Mouse (Mus musculus): Measurements from ENCODE around the gene Cep170.
"Not testable (repeated sequence)": the region's sequence is repeated elsewhere in the genome, so short reads cannot be mapped to it uniquely, and the experiment has no call there.

Cep170 gene

DNA sequence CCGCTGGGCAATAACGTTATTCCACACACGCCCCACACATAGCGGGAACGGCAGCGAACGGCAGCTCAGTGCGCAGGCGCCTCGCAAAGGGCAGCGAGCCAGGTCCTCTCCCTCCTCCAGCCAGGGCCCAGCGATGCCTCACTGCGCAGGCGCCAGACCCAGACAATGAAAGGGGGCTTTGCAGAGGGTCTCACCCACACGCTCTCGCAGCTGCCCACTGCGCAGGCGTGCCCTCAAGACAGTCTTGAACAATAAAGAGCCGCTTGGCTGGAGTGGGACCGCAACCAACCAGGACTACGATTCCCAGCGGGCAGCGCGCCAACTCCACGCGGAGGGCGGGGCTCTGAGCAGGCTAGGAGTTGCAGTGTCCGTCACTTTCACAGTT is at the start of gene Cep170:
Gene Cep170, minus strand, starts transcription at position 32 of the 385 bp plus-strand sequence.
- DNase-seq (ENCODE audit: low spot score in 2 of 2) = peak; percentile 87 to 88

DNA sequence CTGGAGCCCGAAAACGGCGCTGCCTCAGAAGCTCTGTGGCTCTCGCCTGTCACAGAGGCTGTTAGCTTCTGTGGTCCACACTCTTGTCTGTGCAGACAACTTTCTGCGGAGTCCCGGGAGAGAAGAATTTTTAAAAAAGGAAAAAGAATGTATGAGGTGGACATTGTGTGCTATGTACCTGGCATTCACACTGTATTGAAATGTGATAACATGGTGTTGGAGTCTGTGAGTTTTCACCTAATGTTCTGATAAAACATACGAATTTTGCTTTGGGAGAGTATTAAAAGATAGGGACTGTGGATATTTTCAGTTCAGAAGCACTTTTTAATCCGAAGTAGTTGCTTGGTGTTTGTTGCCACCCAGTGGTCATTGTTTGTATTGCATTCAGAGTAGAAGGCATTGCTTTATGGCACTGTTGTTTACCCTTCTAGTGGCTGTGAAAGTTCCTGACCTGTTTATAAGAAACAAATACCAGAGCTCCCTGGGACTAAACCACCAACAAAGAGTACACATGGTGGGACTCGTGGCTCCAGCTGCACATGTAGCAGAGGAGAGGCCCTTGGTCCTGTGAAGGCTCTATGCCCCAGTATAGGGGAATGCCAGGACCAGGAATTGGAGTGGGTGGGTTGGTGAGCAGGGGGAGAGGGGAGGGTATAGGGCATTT is 48.2 kb upstream of the Cep170 start:
- peak; percentile 44 to 65 for DNase-seq (ENCODE audit: low spot score in 2 of 2)

DNA sequence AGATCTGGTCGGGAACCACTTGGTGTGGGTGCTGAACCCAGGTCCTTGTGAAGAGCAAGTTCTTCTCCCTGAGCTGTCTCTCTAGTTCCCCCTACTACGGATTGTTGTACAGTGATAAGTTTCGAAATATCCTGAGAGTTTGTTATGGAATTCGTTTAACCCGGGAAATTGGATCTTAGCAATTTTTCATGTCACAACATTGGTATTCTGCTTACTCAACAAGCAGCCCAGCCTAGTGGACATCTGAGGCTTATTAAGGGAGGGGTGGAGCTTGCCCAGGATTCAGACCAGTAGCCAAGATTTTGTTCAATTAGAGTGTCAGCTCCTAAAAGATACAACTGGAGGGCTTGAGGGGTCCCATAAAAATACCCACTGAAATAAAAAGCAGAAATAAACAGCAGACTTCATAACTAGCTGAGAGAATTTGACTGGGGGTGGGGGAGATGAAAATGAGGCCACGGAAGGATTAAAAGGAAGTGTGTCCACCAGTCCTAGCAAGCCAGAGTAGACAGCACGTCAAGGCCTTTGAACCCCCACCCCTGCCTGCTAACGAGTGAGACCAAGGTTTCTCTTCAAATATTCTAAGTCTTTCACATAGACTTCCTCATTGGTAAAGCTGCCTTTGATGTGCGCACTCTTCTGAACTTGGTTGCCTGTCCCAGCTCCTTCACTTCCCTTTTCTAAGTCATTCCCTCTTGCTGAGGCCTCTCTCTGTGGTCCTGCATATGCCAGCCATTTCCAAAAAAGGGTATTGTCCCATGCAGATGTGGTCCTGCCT is 39.1 kb upstream of the Cep170 start:
- peak; percentile 7 to 8 for DNase-seq (ENCODE audit: low spot score in 2 of 2)

DNA sequence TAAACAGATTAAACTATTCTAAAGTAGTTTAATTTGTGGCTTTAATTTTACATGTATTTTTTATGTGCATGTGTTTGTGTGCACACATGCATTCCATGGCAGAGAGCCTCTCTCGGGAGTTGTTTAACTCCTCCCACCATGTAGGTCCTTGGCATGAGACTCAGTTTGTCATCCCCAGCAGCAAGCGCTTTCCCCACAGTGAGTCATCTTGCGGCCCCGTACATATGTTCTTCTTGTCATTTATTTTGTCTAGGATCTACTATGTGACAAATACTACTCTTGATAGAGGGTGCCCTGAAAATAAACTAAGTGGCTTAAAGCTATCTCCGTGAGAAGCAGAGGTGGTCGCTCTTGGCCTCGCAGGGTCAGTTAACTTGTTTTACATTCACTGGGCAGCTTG is 37.5 kb upstream of the Cep170 start:
- DNase-seq (ENCODE audit: low spot score in 2 of 2) = no peak

DNA sequence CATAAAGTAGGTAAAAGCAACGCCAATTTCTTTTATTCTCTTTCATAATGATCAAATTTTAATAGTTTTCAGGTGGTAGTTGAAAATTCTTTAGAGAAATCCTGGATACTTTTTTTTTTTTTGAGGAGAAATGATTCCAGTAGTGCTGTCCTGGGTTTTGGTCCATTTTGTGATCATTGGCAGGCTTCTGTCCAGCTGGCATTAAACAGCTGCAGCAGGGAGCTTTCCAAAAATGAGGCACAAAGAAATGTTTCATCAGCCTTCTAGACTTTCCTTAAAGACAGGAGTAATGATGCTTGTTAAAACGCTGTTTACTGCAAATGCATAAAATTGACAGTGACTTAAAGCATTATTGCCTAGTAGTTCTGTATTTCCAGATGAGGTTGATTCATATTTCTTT is 35.5 kb upstream of the Cep170 start:
- no peak for DNase-seq (ENCODE audit: low spot score in 2 of 2)

DNA sequence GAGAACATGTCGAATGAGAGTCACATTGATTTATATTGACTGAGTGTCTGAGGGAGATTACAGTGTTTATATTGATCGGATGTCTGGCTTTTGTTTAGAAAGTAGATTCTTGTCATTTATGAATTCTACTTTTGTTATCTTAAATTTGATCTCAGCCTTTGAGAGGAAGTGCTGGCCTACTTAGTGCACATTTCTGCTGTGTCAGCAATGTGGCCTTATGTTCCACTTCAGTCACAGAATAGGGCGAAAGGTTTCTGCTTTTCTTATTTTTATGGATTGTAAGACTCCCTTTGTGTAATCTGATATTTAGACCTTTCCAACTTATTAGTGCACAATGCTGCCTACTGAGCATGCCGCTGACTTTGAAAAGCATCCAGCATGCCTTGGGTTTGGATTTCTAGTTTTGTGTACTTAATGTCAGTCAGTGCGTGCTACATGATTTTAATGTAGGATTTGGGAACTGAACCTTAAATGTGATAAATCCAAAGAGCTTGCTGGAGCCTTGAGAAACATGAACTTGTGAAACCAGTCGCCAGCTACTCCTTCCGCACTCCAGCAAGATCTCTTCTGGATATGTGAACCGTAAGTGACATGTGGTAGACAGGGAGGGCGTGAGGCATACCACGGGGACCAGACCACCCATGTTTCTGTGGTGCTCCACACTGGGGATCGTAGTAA is 34.9 kb upstream of the Cep170 start:
- no peak for DNase-seq (ENCODE audit: low spot score in 2 of 2)

DNA sequence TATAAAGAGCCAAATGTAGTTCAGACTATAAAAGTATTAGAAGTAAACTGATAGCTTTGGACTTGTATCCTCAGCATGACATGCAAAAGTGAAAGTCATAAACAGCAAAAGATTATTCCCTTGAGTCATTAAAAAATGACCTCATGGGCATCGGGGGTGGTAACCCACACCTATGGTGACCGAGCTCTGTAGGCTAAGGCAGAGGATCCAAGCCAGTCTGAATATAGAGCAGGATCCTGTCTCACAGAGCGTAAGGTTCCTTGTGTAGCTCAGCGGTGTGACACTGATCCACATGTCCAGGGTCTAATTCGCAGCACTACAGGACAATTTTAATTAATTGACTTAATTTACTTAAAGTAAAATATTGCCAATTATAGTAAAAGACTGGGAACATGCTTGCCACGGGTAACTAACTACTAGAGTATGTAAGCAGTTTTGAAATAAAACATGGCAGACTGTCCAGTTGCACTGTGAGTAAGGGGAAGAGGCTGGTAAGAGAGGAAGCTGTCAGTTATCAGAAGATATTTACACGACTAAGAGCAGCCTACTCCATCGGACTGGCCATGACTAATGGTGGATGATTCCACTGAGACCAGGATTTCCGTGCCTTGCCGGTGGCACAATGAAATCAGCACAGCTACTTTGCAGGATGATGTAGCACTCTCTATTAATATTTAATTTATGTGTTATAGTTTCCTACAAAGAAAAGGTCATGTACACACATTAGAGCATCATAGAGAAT is 33.4 kb upstream of the Cep170 start:
- no peak for DNase-seq (ENCODE audit: low spot score in 2 of 2)

DNA sequence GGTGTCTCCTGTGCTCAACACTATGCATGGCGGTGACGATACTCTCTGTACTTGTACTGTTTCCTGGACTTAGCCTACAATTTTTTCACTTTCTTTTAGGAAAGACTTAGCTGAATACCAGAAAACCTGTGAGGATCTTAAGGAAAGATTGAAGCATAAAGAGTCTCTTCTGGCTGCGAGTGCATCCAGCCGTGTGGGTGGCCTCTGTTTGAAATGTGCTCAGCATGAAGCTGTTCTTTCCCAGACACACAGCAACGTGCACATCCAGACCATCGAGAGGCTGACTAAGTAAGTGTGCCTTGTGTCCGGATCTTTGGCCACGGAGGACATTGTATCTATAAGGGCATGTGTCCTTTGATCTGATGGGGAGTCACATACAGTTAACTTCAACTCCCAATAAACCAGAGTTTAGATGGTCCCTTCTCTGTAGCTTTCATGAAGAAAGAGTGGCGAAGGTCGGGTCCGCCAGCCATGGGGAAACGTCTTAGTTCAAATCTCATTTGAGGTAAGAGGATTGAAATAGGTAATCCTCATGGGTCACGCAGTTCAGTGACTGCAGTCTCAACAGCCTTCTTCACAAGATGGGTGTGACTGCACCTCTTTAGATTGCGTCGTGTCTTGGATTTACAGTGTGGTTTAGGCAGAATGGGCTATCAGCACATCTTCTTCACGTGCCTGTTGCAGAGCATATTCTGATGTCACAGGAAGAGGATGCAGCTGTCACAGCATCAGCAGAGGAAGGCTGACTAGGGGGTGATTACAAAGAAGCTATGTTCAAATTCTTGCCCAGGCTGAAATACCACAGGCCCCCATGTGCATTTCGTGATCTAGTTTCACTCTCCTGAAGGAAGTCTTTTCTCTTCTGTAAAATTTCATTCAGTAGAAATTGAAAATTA is 31.5 kb upstream of the Cep170 start:
- no peak for DNase-seq (ENCODE audit: low spot score in 2 of 2)

DNA sequence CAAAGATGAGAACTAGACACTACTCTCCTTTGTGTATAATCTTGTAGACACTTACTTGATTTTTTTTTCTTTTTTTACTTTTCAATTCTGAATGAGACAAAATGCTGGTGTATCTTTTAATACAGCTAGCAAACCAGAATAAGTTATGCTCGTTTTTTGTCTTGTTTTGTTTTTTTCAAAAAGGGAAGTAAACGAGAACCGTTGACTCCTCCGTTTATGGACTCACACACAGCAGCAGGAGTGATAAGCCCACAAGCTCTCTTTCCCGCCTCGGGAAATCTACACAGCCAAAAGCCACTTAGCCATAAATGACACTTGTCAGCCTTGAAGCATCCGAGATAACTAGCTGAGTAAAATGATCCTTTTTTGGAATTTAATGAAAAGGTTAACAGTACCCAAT is 22.7 kb upstream of the Cep170 start:
- not testable (repeated sequence) for DNase-seq (ENCODE audit: low spot score in 2 of 2)

DNA sequence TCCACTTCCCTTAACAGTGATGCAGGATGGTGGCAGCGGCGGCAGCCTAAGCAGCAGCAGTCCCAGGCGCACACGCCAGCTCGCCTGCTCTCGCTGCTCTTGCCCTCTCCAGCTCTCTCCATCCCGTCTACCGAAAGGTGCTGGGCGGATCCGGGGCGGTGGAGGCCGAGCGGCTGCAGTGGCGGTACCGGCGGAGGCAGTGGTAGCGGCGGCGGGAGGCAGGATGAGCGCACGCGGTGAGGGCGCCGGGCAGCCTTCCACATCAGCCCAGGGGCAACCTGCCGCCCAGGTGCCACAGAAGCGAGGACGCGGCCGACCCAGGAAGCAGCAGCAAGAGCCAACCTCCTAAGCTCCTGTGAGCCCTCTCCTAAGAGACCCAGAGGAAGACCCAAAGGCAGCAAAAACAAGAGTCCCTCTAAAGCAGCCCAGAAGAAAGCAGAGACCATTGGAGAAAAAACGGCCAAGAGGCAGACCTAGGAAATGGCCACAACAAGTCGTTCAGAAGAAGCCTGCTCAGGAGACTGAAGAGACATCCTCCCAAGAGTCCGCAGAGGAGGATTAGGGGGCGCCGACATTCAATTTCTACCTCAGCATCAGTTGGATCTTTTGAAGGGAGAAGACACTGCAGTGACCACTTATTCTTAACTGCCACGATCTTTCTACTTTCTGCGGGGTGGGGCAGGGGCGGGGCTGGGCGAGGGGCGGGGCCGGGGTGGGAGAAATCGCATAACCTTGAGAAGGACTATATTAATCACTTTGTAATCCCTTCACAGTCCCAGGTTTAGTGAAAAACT is 21.8 kb upstream of the Cep170 start:
- DNase-seq (ENCODE audit: low spot score in 2 of 2) = no peak

DNA sequence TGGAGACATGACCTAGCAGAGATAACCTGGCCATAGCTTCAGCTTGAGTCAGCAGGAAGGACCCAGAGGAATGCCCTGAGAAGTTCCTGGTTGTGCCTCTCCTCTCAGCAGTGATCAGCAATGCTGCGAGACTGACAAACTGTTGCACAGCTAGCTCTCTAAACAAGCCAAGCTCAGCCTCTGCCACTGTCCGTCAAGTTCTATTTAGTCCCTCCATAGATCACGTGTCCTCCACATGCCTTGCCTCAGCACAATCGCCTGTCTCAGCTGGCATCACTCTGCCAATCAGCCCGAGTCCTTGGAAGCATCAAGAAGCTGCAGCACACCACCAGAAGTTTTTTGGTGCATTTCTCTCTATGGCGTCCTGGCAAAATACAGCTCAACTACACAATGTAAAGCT is 21.0 kb upstream of the Cep170 start:
- DNase-seq (ENCODE audit: low spot score in 2 of 2) = no peak

DNA sequence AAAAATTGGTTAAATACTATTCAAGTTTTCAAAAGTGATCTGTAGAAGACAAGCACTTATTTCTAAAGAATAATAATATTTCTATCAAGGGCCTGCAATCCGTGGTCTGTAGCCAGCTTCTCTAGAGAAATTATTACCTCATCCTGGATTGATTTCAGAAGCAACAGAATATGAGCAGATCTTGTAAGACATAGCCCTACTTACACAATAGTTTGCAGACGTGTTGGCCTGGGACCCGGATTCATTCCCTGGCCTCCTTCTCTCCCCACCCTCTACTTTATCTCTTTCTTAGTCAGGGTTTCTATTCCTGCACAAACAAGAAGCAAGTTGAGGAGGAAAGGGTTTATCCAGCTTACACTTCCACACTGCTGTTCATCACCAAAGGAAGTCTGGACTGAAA is 20.1 kb upstream of the Cep170 start:
- no peak for DNase-seq (ENCODE audit: low spot score in 2 of 2)

DNA sequence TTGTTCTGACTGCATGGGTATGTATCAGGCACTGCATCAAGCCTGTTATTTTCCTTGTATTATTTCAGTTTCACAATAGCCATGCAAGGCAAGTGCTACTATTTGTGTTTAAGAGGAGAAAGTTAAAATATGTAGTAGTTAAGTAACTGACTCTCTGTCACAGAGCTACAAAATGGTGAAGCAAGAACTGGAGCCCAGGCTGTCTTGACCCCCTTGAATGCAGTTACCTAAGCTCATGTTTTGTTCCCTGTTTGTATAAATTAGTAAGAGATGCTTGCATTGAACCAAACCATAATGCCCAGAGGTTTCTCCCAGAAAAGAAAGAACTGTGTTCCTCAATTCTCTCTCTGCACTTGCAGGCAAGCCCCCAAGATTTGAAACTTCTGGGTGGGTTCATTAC is 19.4 kb upstream of the Cep170 start:
- no peak for DNase-seq (ENCODE audit: low spot score in 2 of 2)

DNA sequence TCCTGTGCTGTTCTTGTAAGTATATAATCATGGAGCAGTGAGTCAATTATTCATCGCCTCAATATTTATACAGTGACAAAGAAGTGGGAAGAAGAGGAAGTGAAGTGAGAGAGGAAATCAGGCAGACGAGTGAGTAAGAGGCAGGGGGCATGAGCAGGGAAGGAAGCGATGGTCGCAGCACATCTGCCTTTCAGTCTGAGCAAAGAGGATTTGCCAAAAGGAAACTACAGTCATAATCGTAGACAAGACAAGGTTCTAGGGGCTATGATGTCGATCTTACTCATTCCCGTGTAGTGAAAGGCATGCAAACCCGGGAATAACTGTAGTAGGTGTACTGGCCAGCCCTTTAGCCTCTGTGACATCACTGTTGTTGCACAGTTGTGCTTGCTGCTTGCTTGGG is 18.7 kb upstream of the Cep170 start:
- DNase-seq (ENCODE audit: low spot score in 2 of 2) = no peak

DNA sequence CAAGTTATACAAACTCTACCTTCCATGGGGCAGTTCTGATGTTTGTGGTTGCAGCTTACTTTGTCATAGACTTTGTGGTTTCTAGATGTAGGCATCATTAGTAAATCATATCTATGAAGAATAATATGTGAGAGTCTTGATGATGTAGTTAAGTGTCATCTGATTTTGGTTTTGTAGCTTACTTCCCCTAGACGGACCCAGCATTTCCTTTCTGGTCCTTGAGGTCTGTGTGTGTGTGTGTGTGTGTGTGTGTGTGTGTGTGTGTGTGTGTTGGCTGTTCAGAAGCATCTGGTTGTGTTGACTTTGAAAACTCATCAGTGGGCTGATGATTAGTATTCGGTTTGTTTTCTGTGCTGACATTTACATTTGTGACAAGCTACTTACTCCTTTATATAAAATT is 18.2 kb upstream of the Cep170 start:
- no peak for DNase-seq (ENCODE audit: low spot score in 2 of 2)

DNA sequence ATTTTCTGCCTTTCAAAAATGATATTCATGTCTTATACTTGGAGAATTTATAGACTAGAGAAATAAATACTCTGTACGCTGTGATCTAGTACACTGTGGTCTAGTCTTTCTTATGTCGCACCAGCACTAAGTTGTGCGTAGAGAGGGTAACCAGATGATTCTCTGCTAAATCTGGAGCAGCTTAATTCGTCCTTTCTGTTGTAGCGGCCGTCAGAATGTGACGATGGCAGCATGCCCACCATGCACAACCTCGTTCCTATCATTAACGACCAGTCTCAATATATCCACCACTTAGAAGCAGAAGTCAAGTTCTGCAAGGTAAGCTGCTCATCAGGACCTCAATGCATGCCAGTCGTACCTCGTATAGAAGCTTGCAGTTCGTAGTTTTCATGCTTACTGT is 14.8 kb upstream of the Cep170 start:
- DNase-seq (ENCODE audit: low spot score in 2 of 2) = no peak

DNA sequence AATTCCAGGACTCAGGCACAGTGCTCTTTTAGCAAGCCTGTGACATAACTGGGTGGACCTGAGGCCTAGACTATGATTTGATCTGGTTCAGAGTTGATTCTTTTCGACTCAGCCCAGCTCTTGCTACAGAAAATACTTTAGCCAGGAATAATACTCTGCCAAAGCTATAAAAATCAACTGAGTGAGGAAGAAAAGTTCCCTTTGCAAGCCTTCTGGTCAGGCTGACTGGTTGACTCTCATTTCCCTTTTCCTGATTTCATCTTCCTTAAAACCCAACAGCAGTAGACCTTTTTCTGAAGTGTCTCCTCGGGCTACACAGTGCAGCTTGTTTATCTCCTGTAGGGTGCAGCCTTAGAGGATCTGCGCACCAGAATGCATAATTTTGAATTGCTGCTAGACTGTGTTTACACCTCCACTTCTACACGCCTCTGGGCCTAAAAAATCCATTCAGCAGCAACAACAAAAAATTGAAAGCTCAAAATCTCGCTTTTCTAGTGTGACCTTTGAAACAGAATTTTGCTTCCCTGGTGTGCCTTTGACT is 14.1 kb upstream of the Cep170 start:
- no peak for DNase-seq (ENCODE audit: low spot score in 2 of 2)

DNA sequence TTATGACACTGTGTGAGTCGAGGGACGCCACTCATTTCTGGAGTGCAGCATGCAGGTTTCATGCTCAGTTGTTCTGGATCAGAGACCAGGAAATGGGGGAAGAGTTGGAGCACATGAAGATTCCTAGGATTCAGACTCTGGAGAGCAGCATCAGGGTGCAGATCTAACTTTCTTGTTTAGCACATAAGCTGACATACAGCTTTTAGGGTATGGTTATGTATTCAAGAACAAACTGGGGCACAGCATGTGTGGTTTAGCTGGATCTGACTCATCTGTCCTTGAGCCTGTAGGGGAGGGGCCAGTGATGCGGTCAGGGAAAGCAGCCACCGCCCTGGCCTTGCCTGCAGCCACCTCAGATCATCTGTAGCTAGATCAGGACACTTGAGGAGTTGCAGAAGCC is 13.5 kb upstream of the Cep170 start:
- no peak for DNase-seq (ENCODE audit: low spot score in 2 of 2)

DNA sequence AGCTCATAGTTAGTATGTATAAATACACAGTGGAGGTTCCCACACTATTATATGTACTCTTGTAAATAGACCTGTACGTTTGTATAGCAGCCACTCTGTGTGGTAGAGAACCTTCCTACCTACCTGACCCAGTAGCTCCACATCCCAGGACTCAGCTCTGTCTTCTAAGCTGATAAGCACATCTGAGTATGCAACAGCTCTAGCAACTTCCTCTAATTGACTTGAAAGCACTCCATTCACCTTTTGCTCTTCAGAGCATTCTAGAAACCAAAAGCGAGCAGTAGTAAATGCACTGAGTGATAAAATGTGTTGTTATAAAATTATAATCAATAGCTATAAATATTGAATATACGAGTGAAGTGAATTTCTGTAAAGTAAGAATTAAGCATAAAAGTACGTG is 13.1 kb upstream of the Cep170 start:
- DNase-seq (ENCODE audit: low spot score in 2 of 2) = no peak

DNA sequence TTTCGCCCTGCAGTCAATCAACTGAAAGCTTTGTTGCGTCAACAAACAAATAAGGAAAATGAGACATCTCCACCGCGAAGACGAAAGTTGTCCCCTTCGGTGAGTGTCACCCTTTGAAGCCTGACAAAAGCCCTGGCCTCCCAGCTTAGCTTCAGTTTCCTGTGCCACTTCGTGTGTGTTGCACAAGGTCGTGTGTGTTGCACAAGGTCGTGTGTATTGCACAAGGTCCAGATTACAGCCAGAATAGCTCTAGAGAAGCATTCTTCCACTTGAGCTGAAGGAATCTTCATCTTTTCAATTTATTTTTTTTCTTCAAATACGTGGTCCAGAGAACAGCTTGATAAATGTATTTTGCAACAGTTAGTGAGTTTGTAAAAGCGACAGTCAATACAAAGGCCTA is 12.3 kb upstream of the Cep170 start:
- no peak for DNase-seq (ENCODE audit: low spot score in 2 of 2)

Data from spleen, postnatal 36 days (tissue).